Mouse (Mus musculus) gastrocnemius, postnatal 4 days (tissue): ENCODE data around the gene Gm14288. TPM values are rescaled to one million over a fixed set of nuclear protein-coding genes. Genes with fewer than 3 reads are reported as not detected.
"Not testable (repeated sequence)": the region's sequence is repeated elsewhere in the genome, so short reads cannot be mapped to it uniquely, and the experiment has no call there.

Source experiments
- DNase-seq, 2 experiments: peaks; one replicate each; pipeline ENCODE4 v3.0.0; 2021 to 2022; ENCODE audit warnings: low spot score in 2 of 2, mixed read lengths in 2 of 2
- long read RNA-seq, 2 experiments: library from polyadenylated mRNA; stranded (forward); transcript quantifications; one replicate each; pipeline ENCODE4 v2.0.0; 2021
- total RNA-seq, 2 experiments: library from RNA; stranded (reverse); gene quantifications; 2 replicates each; pipeline ENCODE4 v1.2.3; 2021

The Gm14288 gene
- total RNA-seq, result 1 to 10 TPM in 1 of 2 experiments, not detected in 1; 6.7 TPM
- long read RNA-seq, experiment 1, transcript Gm14288-201 (3 exons, 3,438 nt), result major isoform, 8 of 9 reads
- long read RNA-seq, experiment 1, partial matches to known transcripts, result 0 of 9 reads
- long read RNA-seq, experiment 1, other reads (novel, unspliced or antisense), result 1 of 9 reads
- long read RNA-seq, experiment 2, partial matches to known transcripts, result 0 of 2 reads
- long read RNA-seq, experiment 2, other reads (novel, unspliced or antisense), result 1 of 2 reads

DNA sequence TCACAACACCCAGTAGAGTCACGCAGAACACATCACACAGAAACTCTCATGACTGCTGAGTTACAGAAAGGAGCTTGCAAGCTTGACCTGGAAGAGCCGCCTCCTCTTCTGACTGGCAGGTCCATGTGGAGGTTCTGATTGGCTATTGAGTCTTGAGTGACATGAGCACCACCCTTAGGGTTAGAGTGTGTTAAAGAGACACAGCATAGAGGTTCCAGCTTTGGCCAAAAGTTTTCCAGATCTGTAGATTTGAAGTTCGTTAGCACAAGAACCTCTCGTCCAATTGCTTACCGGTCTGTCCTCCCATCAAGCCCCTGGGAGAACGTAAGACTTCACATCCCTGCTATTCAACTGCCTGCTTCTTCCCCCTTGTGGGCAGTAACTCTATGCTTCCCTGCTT, at the start of gene Gm14288:
Gene Gm14288, minus strand, starts transcription at position 101 of the 400 bp plus-strand sequence.
- DNase-seq, result not testable (repeated sequence)

DNA sequence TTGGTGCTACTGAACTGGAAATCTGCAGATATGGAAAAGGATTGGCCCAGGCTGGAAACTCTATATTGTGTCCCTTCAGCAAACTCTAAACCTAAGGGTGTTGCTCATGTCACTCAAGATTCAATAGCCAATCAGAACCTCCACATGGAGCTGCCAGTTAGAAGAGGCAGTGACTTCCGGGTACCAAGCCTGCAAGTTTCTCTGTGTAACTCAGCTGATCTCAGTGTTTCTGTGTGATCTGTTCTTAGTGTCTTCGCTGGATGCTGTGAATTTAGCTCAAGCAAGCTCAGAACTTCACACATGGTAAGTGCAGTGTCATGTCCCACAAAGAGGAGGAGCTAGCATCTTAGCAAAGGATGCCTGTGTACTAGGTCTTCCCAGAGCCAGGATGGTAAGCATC, 59.7 kb downstream of the Gm14288 start, which contains the start of gene Gm2007:
Gene Gm2007, plus strand, starts transcription at position 301 of the 400 bp plus-strand sequence.
- DNase-seq, result not testable (repeated sequence)

Other genes with a start within 250 kb of the Gm14288 start
- 1 to 10 TPM in 1 of 2 experiments, not detected in 1; 7.0 TPM for gene Gm11007, start 157.1 kb downstream of the Gm14288 start, total RNA-seq
- 1 to 10 TPM in 1 of 2 experiments, not detected in 1; 7.4 TPM for gene Zfp969, start 97.4 kb downstream of the Gm14288 start, total RNA-seq
- gene Gm2007, start 59.6 kb downstream of the Gm14288 start, total RNA-seq, result 1 to 10 TPM in 1 of 2 experiments, not detected in 1; 7.0 TPM
- 10 to 100 TPM; 22.1 to 23.6 TPM for gene Gm6710, start 68.1 kb upstream of the Gm14288 start, total RNA-seq
- gene Zfp966, start 130.0 kb upstream of the Gm14288 start, total RNA-seq, result 1 to 10 TPM; 4.5 to 4.8 TPM
- 10 to 100 TPM; 21.4 to 21.7 TPM for gene Gm2026, start 164.2 kb upstream of the Gm14288 start, total RNA-seq